Mouse (Mus musculus): ENCODE data around the gene Tcerg1l.

The Tcerg1l gene

DNA sequence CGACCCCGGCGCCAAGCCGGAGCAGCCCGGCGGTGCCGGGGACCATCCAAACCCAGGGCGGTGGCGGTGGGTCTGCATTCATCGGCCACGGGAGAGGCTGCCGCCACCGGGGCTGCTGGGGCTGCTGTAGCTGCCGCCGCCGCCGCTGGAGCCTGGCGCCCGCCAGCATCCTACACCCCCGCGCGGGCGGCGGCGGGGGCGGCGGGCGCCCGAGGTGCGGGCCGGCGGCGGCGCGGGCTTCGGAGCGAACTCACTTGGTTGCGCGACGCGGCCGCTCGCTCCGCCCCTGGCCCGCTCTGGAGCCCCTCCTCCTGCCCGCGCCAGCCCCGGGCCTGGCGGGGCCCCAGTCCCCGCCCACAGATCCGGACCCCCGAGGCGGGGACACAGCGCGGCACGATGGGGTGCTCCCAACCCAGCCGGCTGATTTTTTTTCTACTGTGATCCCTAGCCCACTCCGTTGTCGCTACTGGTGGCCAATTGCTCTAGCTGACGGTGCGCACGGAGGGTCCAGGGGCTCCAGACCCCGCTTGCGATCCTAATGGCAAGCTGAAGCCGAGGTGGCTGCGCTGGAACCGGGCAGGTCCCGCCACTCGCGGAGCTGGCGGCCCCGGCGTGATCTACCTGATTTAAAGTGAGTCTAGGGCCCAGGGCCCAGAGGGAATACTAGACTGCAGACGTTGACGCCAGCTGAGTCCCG, at the start of gene Tcerg1l:
TSS of gene Tcerg1l (minus strand) at position 246 of the 697 bp plus-strand sequence.
- no peak for DNase-seq

GRCm38 (mm10) chr7:138442096-138442495, 44.6 kb upstream of the Tcerg1l start:
- DNase-seq: no peak

- DNase-seq: peak in 1 of 2 experiments; percentile 8
Observed at GRCm38 (mm10) chr7:138432541-138432940, 35.0 kb upstream of the Tcerg1l start.

DNA sequence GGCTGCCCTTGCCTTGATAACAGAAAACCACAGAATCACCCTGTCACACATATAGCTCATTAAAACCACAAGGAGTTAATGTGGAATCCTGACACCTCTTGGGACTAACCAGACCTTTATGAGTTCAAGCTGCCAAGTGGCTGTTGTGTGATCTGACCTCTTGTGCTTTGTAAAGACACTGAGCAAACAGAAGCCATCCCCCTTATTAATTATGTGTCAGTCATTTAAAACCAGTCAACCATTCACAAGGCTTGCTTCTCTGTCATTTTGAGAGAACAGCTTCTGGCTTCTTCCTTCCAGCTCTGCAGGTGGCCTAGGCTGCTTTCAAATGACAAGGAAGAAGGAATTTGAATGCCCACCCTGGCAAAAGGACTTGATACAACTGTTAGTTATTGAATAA, 33.9 kb upstream of the Tcerg1l start:
- no peak for DNase-seq

GRCm38 (mm10) chr7:138429916-138430315, 32.4 kb upstream of the Tcerg1l start:
- DNase-seq: no peak

- peak; percentile 23 to 68 for DNase-seq
Observed at GRCm38 (mm10) chr7:138428826-138429225, 31.3 kb upstream of the Tcerg1l start.

DNA sequence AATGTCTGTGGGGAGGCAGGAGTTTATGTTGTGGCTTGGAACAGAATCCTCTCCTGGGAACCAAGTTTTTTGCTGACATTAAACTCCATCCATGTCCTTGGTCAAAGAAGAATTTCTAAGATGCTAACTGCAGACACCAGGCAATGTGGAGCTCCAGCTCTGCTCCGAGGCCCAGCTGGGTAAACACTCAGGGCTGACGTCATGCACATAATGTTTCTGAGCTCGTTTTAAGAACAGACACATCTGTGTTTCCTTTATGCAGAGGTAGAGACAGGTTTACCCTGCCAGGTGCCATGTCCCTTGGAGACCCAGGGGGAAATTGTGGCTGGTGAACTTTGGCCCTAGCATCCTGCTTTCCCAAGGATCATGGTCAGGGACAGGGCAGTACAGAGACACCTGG, 29.9 kb upstream of the Tcerg1l start:
- DNase-seq: no peak

- DNase-seq: no peak
Observed at GRCm38 (mm10) chr7:138413496-138413895, 16.0 kb upstream of the Tcerg1l start.

DNA sequence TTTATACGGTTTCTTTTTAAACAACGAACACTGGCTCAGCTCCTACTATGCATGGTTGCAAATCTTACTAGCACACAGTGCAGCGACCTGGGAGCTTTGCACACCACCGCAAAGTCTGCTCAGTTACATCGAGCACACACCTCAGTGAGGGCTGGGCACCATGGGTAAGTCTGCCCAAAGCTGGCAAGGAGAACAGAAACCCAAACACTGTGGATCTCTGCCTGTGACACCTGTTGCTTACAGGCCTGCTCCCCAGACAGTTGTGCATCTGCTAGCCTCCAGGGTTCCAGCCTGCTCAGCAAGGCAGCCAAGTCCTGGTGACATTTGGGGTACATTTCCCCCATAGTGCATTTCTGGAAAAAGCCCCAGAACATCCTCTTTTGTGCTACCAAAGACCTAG, 4.1 kb upstream of the Tcerg1l start:
- DNase-seq: no peak

DNA sequence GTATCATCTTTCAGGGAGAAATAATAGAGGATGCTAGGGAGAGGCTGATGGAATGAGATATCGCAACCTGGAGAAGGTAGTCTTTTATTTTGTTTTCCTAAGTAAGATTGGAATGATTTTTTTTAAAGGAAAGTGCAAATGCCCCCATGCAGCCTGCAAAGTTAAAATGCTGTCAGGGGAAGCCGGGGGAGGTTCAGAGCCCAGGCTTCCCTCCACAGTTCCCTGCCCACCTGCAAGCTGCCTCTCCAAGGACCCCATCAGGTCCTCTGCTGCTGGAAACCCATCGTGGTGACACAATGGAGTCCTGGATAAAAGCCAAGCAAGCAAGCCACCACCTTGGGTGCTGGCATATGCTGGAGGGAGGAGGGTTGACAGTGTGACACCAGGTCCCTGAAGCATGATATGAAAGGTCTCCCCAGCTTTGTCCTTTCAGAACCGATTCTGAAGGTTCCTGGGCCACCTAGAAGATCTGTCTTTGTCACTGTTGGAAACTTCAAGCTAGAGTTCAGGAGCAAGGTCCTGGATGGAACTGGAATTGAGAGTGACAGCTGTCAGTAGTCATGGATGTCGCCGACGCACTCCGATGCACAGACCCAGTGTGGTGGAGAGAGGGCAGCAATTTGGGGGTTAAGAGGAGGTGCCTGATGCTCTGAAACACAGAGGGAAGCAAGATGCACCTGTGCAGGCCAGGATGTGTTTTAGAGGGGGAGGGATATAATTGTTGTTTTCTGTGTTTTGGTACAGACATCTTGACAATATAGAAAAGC, 3.2 kb upstream of the Tcerg1l start:
- no peak for DNase-seq

- DNase-seq: peak; percentile 7 to 38
Observed at GRCm38 (mm10) chr7:138398182-138398793, 758 bp upstream of the Tcerg1l start.

DNA sequence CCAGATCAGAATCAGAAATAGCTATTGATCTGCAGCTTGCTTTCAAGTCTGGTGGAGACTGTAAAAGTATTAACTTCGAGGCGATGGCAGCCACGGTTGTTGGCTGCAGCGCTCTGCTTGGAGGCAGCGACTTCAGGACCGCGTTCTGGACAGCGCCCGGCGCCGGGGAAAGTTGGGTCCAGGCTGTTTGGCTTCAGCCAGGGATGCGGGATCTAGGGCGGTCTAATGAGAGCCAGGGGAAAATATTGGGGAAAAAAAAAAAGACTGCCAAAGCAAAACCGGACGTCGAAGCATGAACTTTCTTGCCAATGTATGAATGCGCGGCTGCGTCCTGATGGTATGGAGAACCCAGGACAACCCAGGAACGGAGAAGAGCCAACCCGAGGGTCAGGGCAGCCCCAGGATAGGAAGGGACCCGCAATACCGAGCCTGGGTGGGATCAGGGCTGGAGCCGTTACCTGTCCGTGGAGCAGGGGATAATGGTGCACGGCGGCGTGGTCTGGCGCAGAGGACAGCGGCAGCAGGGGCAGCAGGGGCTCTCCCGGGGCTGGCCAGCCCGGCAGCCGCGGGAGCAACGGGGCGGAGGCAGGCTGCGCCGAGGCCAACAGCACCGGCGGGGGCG, 556 bp downstream of the Tcerg1l start:
- peak; percentile 16 to 49 for DNase-seq

DNA sequence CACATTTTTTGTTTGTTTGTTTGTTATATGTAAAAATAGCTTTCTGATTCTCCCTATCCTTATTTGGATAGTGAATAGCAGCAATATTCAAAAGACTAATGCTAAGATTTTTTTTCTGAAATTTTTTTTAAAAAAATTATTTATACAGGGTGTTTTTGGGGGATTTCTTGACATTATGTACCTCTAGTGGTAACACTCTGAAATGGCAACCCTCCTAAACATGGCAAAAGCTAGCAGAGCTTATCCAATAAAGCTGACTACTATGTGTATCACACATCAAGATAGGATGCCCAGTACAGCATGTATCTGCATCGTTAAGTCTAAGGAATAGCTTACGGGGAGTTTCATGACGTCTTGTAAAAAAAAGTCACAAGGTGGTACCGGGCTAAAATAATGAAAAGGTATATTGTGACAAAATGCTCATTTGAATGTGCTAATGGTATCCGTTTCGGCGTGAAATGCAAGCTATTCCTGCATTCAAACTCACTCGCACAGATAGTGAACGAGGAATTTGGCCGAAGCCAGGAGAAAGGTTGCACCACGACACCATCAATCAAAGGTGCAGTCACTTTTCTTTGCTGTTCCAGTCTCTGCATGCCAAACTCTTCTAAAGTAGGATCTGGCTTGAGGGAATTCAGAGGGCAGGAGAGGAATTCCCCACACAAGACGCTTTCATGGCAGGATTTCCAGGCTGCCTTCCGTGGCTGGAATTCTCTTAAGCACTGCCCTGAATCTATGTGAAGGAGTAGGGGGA, 1.2 kb downstream of the Tcerg1l start:
- DNase-seq: no peak

DNA sequence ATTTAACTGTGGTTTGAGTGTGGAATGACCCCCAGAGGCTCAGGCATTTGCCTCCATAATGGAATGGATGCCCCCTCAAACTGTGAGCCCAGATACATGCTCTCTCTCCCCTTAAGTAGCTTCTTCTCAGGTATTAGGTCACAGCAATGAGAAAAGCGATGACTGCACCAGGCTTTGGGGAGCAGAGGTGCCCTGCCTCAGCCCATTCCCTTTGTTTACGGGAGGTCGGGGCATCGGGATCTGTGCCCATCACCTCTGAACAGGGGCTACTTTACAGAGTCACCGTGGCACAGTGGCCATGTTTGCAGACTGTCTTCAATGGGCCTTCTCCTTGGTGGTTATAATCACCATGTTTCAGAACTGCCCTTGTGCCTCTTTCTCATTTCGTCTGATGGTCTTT, 7.6 kb downstream of the Tcerg1l start:
- no peak for DNase-seq

GRCm38 (mm10) chr7:138389071-138389470, 8.5 kb downstream of the Tcerg1l start:
- no peak for DNase-seq

DNA sequence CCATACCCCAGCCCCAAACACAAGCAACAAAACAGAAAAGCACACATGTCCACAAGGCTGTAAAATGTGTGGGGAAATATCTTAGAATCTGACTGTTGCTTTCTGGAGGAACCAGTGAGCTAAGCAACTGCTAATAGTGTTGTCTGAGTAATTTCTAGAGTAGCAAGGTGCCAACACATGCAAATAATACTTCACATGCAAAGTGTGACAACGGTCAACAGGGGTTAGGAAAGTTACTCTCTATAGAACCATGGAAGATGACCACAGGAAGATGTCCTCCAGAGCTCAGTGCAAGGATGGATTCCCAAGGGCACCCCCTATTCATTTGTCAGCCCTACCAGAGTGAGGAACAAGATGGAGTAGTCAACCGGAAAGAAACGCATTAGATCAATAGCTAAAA, 18.3 kb downstream of the Tcerg1l start:
- DNase-seq: no peak

GRCm38 (mm10) chr7:138378546-138378945, 19.0 kb downstream of the Tcerg1l start:
- DNase-seq: no peak

GRCm38 (mm10) chr7:138375573-138375972, 22.0 kb downstream of the Tcerg1l start:
- peak; percentile 47 to 49 for DNase-seq

- DNase-seq: peak in 1 of 2 experiments; percentile 13
Observed at GRCm38 (mm10) chr7:138374376-138374775, 23.2 kb downstream of the Tcerg1l start.

DNA sequence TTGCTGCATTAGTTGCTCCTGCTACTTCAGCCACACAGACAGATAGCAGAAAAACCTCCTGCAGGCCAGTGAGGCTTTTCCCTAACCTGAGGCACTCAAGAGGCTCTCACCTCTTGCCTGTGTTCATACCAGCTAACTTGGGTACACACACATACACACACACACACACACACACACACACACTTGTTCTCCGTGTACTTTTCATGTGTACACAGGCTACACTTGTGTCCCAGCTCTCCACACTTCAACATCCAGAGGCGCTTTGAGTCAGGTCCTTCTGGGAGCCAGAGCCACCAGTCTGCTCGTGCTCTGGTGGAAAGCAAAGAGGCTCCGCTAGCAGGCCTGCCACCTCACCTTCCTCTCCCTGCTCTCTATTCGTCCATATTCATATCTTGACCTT, 24.0 kb downstream of the Tcerg1l start:
- DNase-seq: no peak

- DNase-seq: no peak
Observed at GRCm38 (mm10) chr7:138367570-138367969, 30.0 kb downstream of the Tcerg1l start.

- no peak for DNase-seq
Observed at GRCm38 (mm10) chr7:138365519-138365918, 32.0 kb downstream of the Tcerg1l start.

DNA sequence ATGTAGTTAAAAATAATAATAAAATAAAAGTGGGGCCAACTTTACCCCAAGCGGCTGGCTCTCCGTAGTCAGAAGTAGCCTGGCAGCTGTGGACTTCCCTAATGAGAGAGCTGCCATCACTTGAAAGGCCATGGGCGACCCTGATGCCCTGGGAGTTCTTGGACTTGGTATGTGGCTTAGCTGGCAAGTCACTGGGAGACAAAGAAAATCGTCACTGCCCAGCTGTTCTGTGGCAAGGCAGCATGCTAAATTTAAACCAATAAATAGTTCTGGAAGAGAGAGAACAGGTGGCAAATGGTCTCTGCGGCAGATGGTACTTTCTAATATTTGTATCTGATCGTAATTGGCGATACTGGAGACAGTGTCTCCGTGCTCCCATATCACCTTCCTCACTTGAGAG, 40.1 kb downstream of the Tcerg1l start:
- no peak for DNase-seq

Measured in kidney, adult 8-10 months (tissue).